Mouse (Mus musculus): ENCODE data around the gene Cdkal1. TPM values are rescaled to one million over a fixed set of nuclear protein-coding genes. Genes with fewer than 3 reads are reported as not detected.

The Cdkal1 gene
- polyA plus RNA-seq, 1 experiment = 5.6 TPM

GRCm38 (mm10) chr13:29574784-29575183 is 280.7 kb downstream of the Cdkal1 start:
- Histone ChIP-seq H3K27me3 (ENCODE audit: control insufficient read depth, insufficient read depth, insufficient read length) (no peaks in the 10 kb centered on the region), H3K4me3 (no peak overlapping the region), H3K79me2 (ENCODE audit: control insufficient read depth, insufficient read depth) (no peaks in the 10 kb centered on the region), H3K36me3 (ENCODE audit: control insufficient read depth, insufficient read depth) (no peaks in the 10 kb centered on the region), H3ac (ENCODE audit: control insufficient read depth, insufficient read length) (no peak overlapping the region), H3K4me2 (ENCODE audit: low read depth) (no peak overlapping the region)
- no peak for TF ChIP-seq MAX (IDR thresholded peaks at IDR 0.05; ENCODE audit: low read depth)
- no peak for TF ChIP-seq TCF12 (IDR thresholded peaks at IDR 0.05; ENCODE audit: insufficient read depth, poor library complexity, severe bottlenecking)
- TF ChIP-seq REST (IDR thresholded peaks at IDR 0.05; ENCODE audit: insufficient read depth, insufficient read length) = no peak
- TF ChIP-seq E2F4 (IDR thresholded peaks at IDR 0.05; ENCODE audit: insufficient read depth) = no peak
- TF ChIP-seq MYOD1 (IDR thresholded peaks at IDR 0.05; ENCODE audit: control insufficient read depth in 1 of 3, insufficient read length in 2 of 3, low read depth in 2 of 3) = no peak
- no peak for TF ChIP-seq POLR2AphosphoS2 (IDR thresholded peaks at IDR 0.05; ENCODE audit: insufficient read length, low read depth)
- no peak for TF ChIP-seq TCF3 (IDR thresholded peaks at IDR 0.05; ENCODE audit: insufficient read length, low read depth)
- TF ChIP-seq USF1 (IDR thresholded peaks at IDR 0.05; ENCODE audit: low read depth) = no peak
- TF ChIP-seq SRF (IDR thresholded peaks at IDR 0.05; ENCODE audit: control insufficient read depth, insufficient read length, low read depth) = no peak
- no peak for TF ChIP-seq MYOG (IDR thresholded peaks at IDR 0.05; ENCODE audit: control insufficient read depth in 1 of 3, insufficient read depth in 1 of 3, insufficient read length in 2 of 3, low read depth in 2 of 3)
- no peak for TF ChIP-seq CEBPB (IDR thresholded peaks at IDR 0.05; ENCODE audit: insufficient read depth, poor library complexity, severe bottlenecking)
- no peak for TF ChIP-seq POLR2A (IDR thresholded peaks at IDR 0.05; ENCODE audit: insufficient read length, low read depth)

GRCm38 (mm10) chr13:29572477-29572876 is 283.0 kb downstream of the Cdkal1 start:
- Histone ChIP-seq H3K79me2 (ENCODE audit: control insufficient read depth, insufficient read depth) (no peaks in the 10 kb centered on the region), H3K27me3 (ENCODE audit: control insufficient read depth, insufficient read depth, insufficient read length) (no peaks in the 10 kb centered on the region), H3K4me3 (no peak overlapping the region), H3K4me2 (ENCODE audit: low read depth) (no peak overlapping the region), H3K36me3 (ENCODE audit: control insufficient read depth, insufficient read depth) (no peaks in the 10 kb centered on the region), H3ac (ENCODE audit: control insufficient read depth, insufficient read length) (no peak overlapping the region)
- TF ChIP-seq USF1 (IDR thresholded peaks at IDR 0.05; ENCODE audit: low read depth) (no peak), E2F4 (IDR thresholded peaks at IDR 0.05; ENCODE audit: insufficient read depth) (no peak), CEBPB (IDR thresholded peaks at IDR 0.05; ENCODE audit: insufficient read depth, poor library complexity, severe bottlenecking) (no peak), REST (IDR thresholded peaks at IDR 0.05; ENCODE audit: insufficient read depth, insufficient read length) (no peak), POLR2AphosphoS2 (IDR thresholded peaks at IDR 0.05; ENCODE audit: insufficient read length, low read depth) (no peak), MYOD1 (IDR thresholded peaks at IDR 0.05; ENCODE audit: control insufficient read depth in 1 of 3, insufficient read length in 2 of 3, low read depth in 2 of 3) (no peak), TCF12 (IDR thresholded peaks at IDR 0.05; ENCODE audit: insufficient read depth, poor library complexity, severe bottlenecking) (no peak), POLR2A (IDR thresholded peaks at IDR 0.05; ENCODE audit: insufficient read length, low read depth) (no peak), TCF3 (IDR thresholded peaks at IDR 0.05; ENCODE audit: insufficient read length, low read depth) (no peak), MAX (IDR thresholded peaks at IDR 0.05; ENCODE audit: low read depth) (no peak), SRF (IDR thresholded peaks at IDR 0.05; ENCODE audit: control insufficient read depth, insufficient read length, low read depth) (no peak), MYOG (IDR thresholded peaks at IDR 0.05; ENCODE audit: control insufficient read depth in 1 of 3, insufficient read depth in 1 of 3, insufficient read length in 2 of 3, low read depth in 2 of 3) (no peak)

- no peak for TF ChIP-seq TCF3 (IDR thresholded peaks at IDR 0.05; ENCODE audit: insufficient read length, low read depth)
- TF ChIP-seq CEBPB (IDR thresholded peaks at IDR 0.05; ENCODE audit: insufficient read depth, poor library complexity, severe bottlenecking) = no peak
- no peak for TF ChIP-seq MYOG (IDR thresholded peaks at IDR 0.05; ENCODE audit: control insufficient read depth in 1 of 3, insufficient read depth in 1 of 3, insufficient read length in 2 of 3, low read depth in 2 of 3)
- TF ChIP-seq USF1 (IDR thresholded peaks at IDR 0.05; ENCODE audit: low read depth) = no peak
- no peak for TF ChIP-seq POLR2A (IDR thresholded peaks at IDR 0.05; ENCODE audit: insufficient read length, low read depth)
- no peak for TF ChIP-seq TCF12 (IDR thresholded peaks at IDR 0.05; ENCODE audit: insufficient read depth, poor library complexity, severe bottlenecking)
- no peak for TF ChIP-seq MYOD1 (IDR thresholded peaks at IDR 0.05; ENCODE audit: control insufficient read depth in 1 of 3, insufficient read length in 2 of 3, low read depth in 2 of 3)
- TF ChIP-seq MAX (IDR thresholded peaks at IDR 0.05; ENCODE audit: low read depth) = no peak
- no peak for TF ChIP-seq REST (IDR thresholded peaks at IDR 0.05; ENCODE audit: insufficient read depth, insufficient read length)
- TF ChIP-seq E2F4 (IDR thresholded peaks at IDR 0.05; ENCODE audit: insufficient read depth) = no peak
- TF ChIP-seq SRF (IDR thresholded peaks at IDR 0.05; ENCODE audit: control insufficient read depth, insufficient read length, low read depth) = no peak
- no peaks in the 10 kb centered on the region for H3K27me3 ChIP-seq (ENCODE audit: control insufficient read depth, insufficient read depth, insufficient read length)
- H3ac ChIP-seq (ENCODE audit: control insufficient read depth, insufficient read length) = no peak overlapping the region
- H3K79me2 ChIP-seq (ENCODE audit: control insufficient read depth, insufficient read depth) = no peaks in the 10 kb centered on the region
- H3K4me3 ChIP-seq = no peak overlapping the region
- no peak overlapping the region for H3K4me2 ChIP-seq (ENCODE audit: low read depth)
- no peaks in the 10 kb centered on the region for H3K36me3 ChIP-seq (ENCODE audit: control insufficient read depth, insufficient read depth)
Observed at GRCm38 (mm10) chr13:29565710-29566109, 289.8 kb downstream of the Cdkal1 start.

GRCm38 (mm10) chr13:29559188-29559587 is 296.3 kb downstream of the Cdkal1 start:
- Histone ChIP-seq H3K36me3 (ENCODE audit: control insufficient read depth, insufficient read depth) (no peaks in the 10 kb centered on the region), H3K4me3 (no peak overlapping the region), H3K27me3 (ENCODE audit: control insufficient read depth, insufficient read depth, insufficient read length) (no peaks in the 10 kb centered on the region), H3ac (ENCODE audit: control insufficient read depth, insufficient read length) (no peak overlapping the region), H3K79me2 (ENCODE audit: control insufficient read depth, insufficient read depth) (no peaks in the 10 kb centered on the region), H3K4me2 (ENCODE audit: low read depth) (no peak overlapping the region)
- no peak for TF ChIP-seq MAX (IDR thresholded peaks at IDR 0.05; ENCODE audit: low read depth)
- TF ChIP-seq USF1 (IDR thresholded peaks at IDR 0.05; ENCODE audit: low read depth) = no peak
- no peak for TF ChIP-seq MYOG (IDR thresholded peaks at IDR 0.05; ENCODE audit: control insufficient read depth in 1 of 3, insufficient read depth in 1 of 3, insufficient read length in 2 of 3, low read depth in 2 of 3)
- TF ChIP-seq E2F4 (IDR thresholded peaks at IDR 0.05; ENCODE audit: insufficient read depth) = no peak
- TF ChIP-seq TCF3 (IDR thresholded peaks at IDR 0.05; ENCODE audit: insufficient read length, low read depth) = no peak
- TF ChIP-seq SRF (IDR thresholded peaks at IDR 0.05; ENCODE audit: control insufficient read depth, insufficient read length, low read depth) = no peak
- TF ChIP-seq CEBPB (IDR thresholded peaks at IDR 0.05; ENCODE audit: insufficient read depth, poor library complexity, severe bottlenecking) = no peak
- no peak for TF ChIP-seq REST (IDR thresholded peaks at IDR 0.05; ENCODE audit: insufficient read depth, insufficient read length)
- TF ChIP-seq MYOD1 (IDR thresholded peaks at IDR 0.05; ENCODE audit: control insufficient read depth in 1 of 3, insufficient read length in 2 of 3, low read depth in 2 of 3) = no peak
- TF ChIP-seq POLR2AphosphoS2 (IDR thresholded peaks at IDR 0.05; ENCODE audit: insufficient read length, low read depth) = no peak
- no peak for TF ChIP-seq TCF12 (IDR thresholded peaks at IDR 0.05; ENCODE audit: insufficient read depth, poor library complexity, severe bottlenecking)
- TF ChIP-seq POLR2A (IDR thresholded peaks at IDR 0.05; ENCODE audit: insufficient read length, low read depth) = no peak

Measured in myocyte (in vitro differentiated cells).